Mouse (Mus musculus) midbrain, embryonic 13.5 days (tissue): Measurements from ENCODE around the gene P4hb. TPM values are rescaled to one million over a fixed set of nuclear protein-coding genes. Genes with fewer than 3 reads are reported as not detected.
"Not testable (repeated sequence)": the region's sequence is repeated elsewhere in the genome, so short reads cannot be mapped to it uniquely, and the experiment has no call there.

Experiments used
- ATAC-seq: fragments of 200-750 bp; cut with Nextera tagmentation; 2 replicates; pipeline ENCODE4 v1.8.0; 2017; ENCODE audit warnings: mild to moderate bottlenecking, moderate TSS enrichment, moderate library complexity
- H3K27ac ChIP-seq: fragments of 300-500 bp; sonication (generic); 2 replicates; pipeline ENCODE4 v1.5.1; 2015; ENCODE audit warnings: inconsistent platforms, mild to moderate bottlenecking, moderate library complexity
- H3K27me3 ChIP-seq: fragments of 300-500 bp; sonication (generic); 2 replicates; pipeline ENCODE4 v1.6.1; 2015; ENCODE audit warnings: mild to moderate bottlenecking, inconsistent platforms
- H3K36me3 ChIP-seq: fragments of 300-500 bp; sonication (generic); 2 replicates; pipeline ENCODE4 v1.6.1; 2015; ENCODE audit warnings: mild to moderate bottlenecking, inconsistent platforms
- H3K4me1 ChIP-seq: fragments of 300-500 bp; sonication (generic); replicated peaks from 2 replicates; pipeline ENCODE4 v1.6.1; 2015; ENCODE audit warnings: inconsistent platforms
- H3K4me2 ChIP-seq: fragments of 300-500 bp; sonication (generic); replicated peaks from 2 replicates; pipeline ENCODE4 v1.6.1; 2015; ENCODE audit warnings: moderate library complexity, mild to moderate bottlenecking, inconsistent platforms
- H3K4me3 ChIP-seq: fragments of 300-500 bp; sonication (generic); replicated peaks from 2 replicates; pipeline ENCODE4 v1.5.1; 2015; ENCODE audit warnings: mild to moderate bottlenecking, inconsistent platforms
- H3K9ac ChIP-seq: fragments of 300-500 bp; sonication (generic); replicated peaks from 2 replicates; pipeline ENCODE4 v1.6.1; 2015; ENCODE audit warnings: mild to moderate bottlenecking, inconsistent platforms
- H3K9me3 ChIP-seq: fragments of 300-500 bp; sonication (generic); 2 replicates; pipeline ENCODE4 v1.6.1; 2016; ENCODE audit warnings: mild to moderate bottlenecking, inconsistent platforms
- WGBS: fragments of 180-500 bp; shearing (Covaris S2); methylation state at CpG from one replicate; pipeline ENCODE4 v1.1.7; 2015; 5-methylcytosine and 5-hydroxymethylcytosine counted together
- polyA plus RNA-seq: library from polyadenylated mRNA; unstranded; fragments of >200 nt; fragmentation: Nextera tagmentation; extraction: Ambion mirVana; gene quantifications from 2 replicates; pipeline ENCODE4 v1.2.1, GENCODE M21; 2015

The P4hb gene
- polyA plus RNA-seq, 1 experiment from 2014 or later, result 297 TPM

GRCm38 (mm10) chr11:120565114-120565513, 7.9 kb downstream of the P4hb start:
- H3K4me1 ChIP-seq, result no peaks in the 10 kb centered on the region
- no peaks in the 10 kb centered on the region for H3K27me3 ChIP-seq
- 90% methylated on average over 9 of the region's 9 CpGs for WGBS
- ATAC-seq, result no peak
- H3K4me3 ChIP-seq, result no peak overlapping the region
- H3K36me3 ChIP-seq, result peaks cover 95% of the 10 kb centered on the region
- H3K9me3 ChIP-seq, result no peaks in the 10 kb centered on the region
- H3K9ac ChIP-seq, result no peak overlapping the region
- no peak overlapping the region for H3K4me2 ChIP-seq
- H3K27ac ChIP-seq, result no peak overlapping the region

- Histone ChIP-seq H3K27me3 (no peaks in the 10 kb centered on the region), H3K4me3 (no peak overlapping the region), H3K4me1 (no peaks in the 10 kb centered on the region), H3K9me3 (no peaks in the 10 kb centered on the region), H3K27ac (no peak overlapping the region), H3K9ac (no peak overlapping the region), H3K4me2 (no peak overlapping the region), H3K36me3 (peaks cover 92% of the 10 kb centered on the region)
- 97% methylated on average over 13 of the region's 13 CpGs for WGBS
- no peak for ATAC-seq
Observed at GRCm38 (mm10) chr11:120562949-120563348, 10.1 kb downstream of the P4hb start.

- no peak for ATAC-seq
- no peaks in the 10 kb centered on the region for H3K9me3 ChIP-seq
- WGBS, result 96% methylated on average over 13 of the region's 13 CpGs
- no peak overlapping the region for H3K4me3 ChIP-seq
- H3K27ac ChIP-seq, result no peak overlapping the region
- no peak overlapping the region for H3K9ac ChIP-seq
- no peaks in the 10 kb centered on the region for H3K27me3 ChIP-seq
- H3K4me2 ChIP-seq, result no peak overlapping the region
- peaks cover 74% of the 10 kb centered on the region for H3K36me3 ChIP-seq
- no peaks in the 10 kb centered on the region for H3K4me1 ChIP-seq
Observed at GRCm38 (mm10) chr11:120560952-120561728, 11.9 kb downstream of the P4hb start.

- not testable (repeated sequence) for H3K9ac ChIP-seq
- H3K36me3 ChIP-seq, result peaks cover 52% of the 10 kb centered on the region
- WGBS, result 91% methylated on average over 6 of the region's 6 CpGs
Observed at GRCm38 (mm10) chr11:120558843-120559242, 14.2 kb downstream of the P4hb start.

GRCm38 (mm10) chr11:120555260-120555659, 17.8 kb downstream of the P4hb start:
- Histone ChIP-seq H3K4me1 (peaks cover 3% of the 10 kb centered on the region), H3K9ac (no peak overlapping the region), H3K4me3 (no peak overlapping the region), H3K9me3 (no peaks in the 10 kb centered on the region), H3K4me2 (no peak overlapping the region), H3K27ac (no peak overlapping the region), H3K36me3 (peaks cover 16% of the 10 kb centered on the region), H3K27me3 (no peaks in the 10 kb centered on the region)
- no peak for ATAC-seq
- 88% methylated on average over 2 of the region's 2 CpGs for WGBS

More at GRCm38 (mm10) chr11:120558843-120559242, 14.2 kb downstream of the P4hb start:
- not testable (repeated sequence) for ATAC-seq, H3K9me3 ChIP-seq, H3K27me3 ChIP-seq, H3K4me1 ChIP-seq, H3K27ac ChIP-seq, H3K4me2 ChIP-seq, H3K4me3 ChIP-seq

- peaks cover 7% of the 10 kb centered on the region for H3K4me1 ChIP-seq
- no peak for ATAC-seq
- no peaks in the 10 kb centered on the region for H3K9me3 ChIP-seq
- no peak overlapping the region for H3K4me2 ChIP-seq
- H3K27ac ChIP-seq, result no peak overlapping the region
- 82% methylated on average over 7 of the region's 7 CpGs for WGBS
- H3K27me3 ChIP-seq, result no peaks in the 10 kb centered on the region
- H3K36me3 ChIP-seq, result peaks cover 12% of the 10 kb centered on the region
- no peak overlapping the region for H3K9ac ChIP-seq
- H3K4me3 ChIP-seq, result no peak overlapping the region
Observed at GRCm38 (mm10) chr11:120554834-120555233, 18.2 kb downstream of the P4hb start.

GRCm38 (mm10) chr11:120552736-120553135, 20.3 kb downstream of the P4hb start:
- no peaks in the 10 kb centered on the region for H3K27me3 ChIP-seq
- no peak for ATAC-seq
- WGBS, result 75% methylated on average over 5 of the region's 5 CpGs
- no peaks in the 10 kb centered on the region for H3K9me3 ChIP-seq
- H3K27ac ChIP-seq, result no peak overlapping the region
- no peaks in the 10 kb centered on the region for H3K36me3 ChIP-seq
- H3K4me1 ChIP-seq, result peaks cover 21% of the 10 kb centered on the region
- no peak overlapping the region for H3K4me2 ChIP-seq
- no peak overlapping the region for H3K9ac ChIP-seq
- H3K4me3 ChIP-seq, result no peak overlapping the region

- H3K9ac ChIP-seq, result peak within 1 kb of the TSS; percentile 98
- peak within 1 kb of the TSS; percentile 83 for H3K27ac ChIP-seq
- H3K4me1 ChIP-seq, result peaks cover 29% of the 10 kb centered on the region
- peak within 1 kb of the TSS; percentile 99 for H3K4me3 ChIP-seq
- H3K36me3 ChIP-seq, result no peaks in the 10 kb centered on the region
- H3K4me2 ChIP-seq, result peak within 1 kb of the TSS; percentile 96
- ATAC-seq, result no peak
- no peaks in the 10 kb centered on the region for H3K27me3 ChIP-seq
- 94% methylated on average over 28 of the region's 28 CpGs for WGBS
- H3K9me3 ChIP-seq, result no peaks in the 10 kb centered on the region
Observed at GRCm38 (mm10) chr11:120550810-120551440, 22.1 kb downstream of the P4hb start, which contains the start of gene Ppp1r27. TSS of gene Ppp1r27 (minus strand) at chr11:120551132.

- Histone ChIP-seq H3K27ac (peak overlapping the region; percentile 83), H3K4me3 (peak overlapping the region; percentile 99), H3K36me3 (no peaks in the 10 kb centered on the region), H3K27me3 (no peaks in the 10 kb centered on the region), H3K4me1 (peaks cover 31% of the 10 kb centered on the region), H3K9me3 (no peaks in the 10 kb centered on the region), H3K9ac (peak overlapping the region; percentile 98), H3K4me2 (peak overlapping the region; percentile 96)
- WGBS, result 76% methylated on average over 11 of the region's 11 CpGs
- peak; percentile 62 for ATAC-seq
Observed at GRCm38 (mm10) chr11:120549986-120550809, 22.9 kb downstream of the P4hb start.

- Histone ChIP-seq H3K9me3 (no peaks in the 10 kb centered on the region), H3K9ac (peak within 1 kb of the TSS; percentile 98), H3K27ac (peak within 1 kb of the TSS; percentile 83), H3K36me3 (peaks cover 8% of the 10 kb centered on the region), H3K4me3 (peak within 1 kb of the TSS; percentile 99), H3K4me1 (peaks cover 31% of the 10 kb centered on the region), H3K27me3 (no peaks in the 10 kb centered on the region), H3K4me2 (peak within 1 kb of the TSS; percentile 96)
- WGBS, result under 1% methylated on average over 70 of the region's 87 CpGs
- peak; percentile 90 for ATAC-seq
Observed at GRCm38 (mm10) chr11:120549168-120549945, 23.7 kb downstream of the P4hb start, which contains the start of gene Mcrip1. TSS of gene Mcrip1 (minus strand) at chr11:120549727.

GRCm38 (mm10) chr11:120548786-120549167, 24.3 kb downstream of the P4hb start:
- peaks cover 31% of the 10 kb centered on the region for H3K4me1 ChIP-seq
- H3K9me3 ChIP-seq, result no peaks in the 10 kb centered on the region
- H3K27ac ChIP-seq, result peak overlapping the region; percentile 83
- peak overlapping the region; percentile 96 for H3K4me2 ChIP-seq
- no peak for ATAC-seq
- H3K9ac ChIP-seq, result peak overlapping the region; percentile 98
- H3K27me3 ChIP-seq, result no peaks in the 10 kb centered on the region
- peak overlapping the region; percentile 99 for H3K4me3 ChIP-seq
- peaks cover 14% of the 10 kb centered on the region for H3K36me3 ChIP-seq
- WGBS, result 32% methylated on average over 7 of the region's 7 CpGs
